Mouse (Mus musculus) heart, adult 2 months (tissue): ENCODE data around the gene Mrps2.
A peak's percentile ranks its signal among the peaks of the same experiment; 100 is the strongest.

ENCODE experiments used
- CTCF ChIP-seq: fragments of 200-600 bp; IDR thresholded peaks from 2 replicates; pipeline ENCODE4 v1.8.1; 2022; ENCODE audit warnings: antibody characterized with exemption, mild to moderate bottlenecking, moderate library complexity
- POLR2A ChIP-seq: fragments of 200-500 bp; IDR thresholded peaks from 2 replicates; pipeline ENCODE4 v1.6.1; 2011; ENCODE audit warnings: mild to moderate bottlenecking, low read depth, low read length, control low read depth; ENCODE audit not compliant: insufficient read depth

GRCm38 (mm10) chr2:28512798-28513401 lies 45.0 kb downstream of the Mrps2 start, which contains the start of gene Ralgds:
- TF ChIP-seq CTCF (peak; percentile 31; the same call in 1 of the 2 replicates), POLR2A (no peak)
